ENCODE assay signal across 14 mouse cellular contexts in genomic region chr6:52635395-52635794, GRCm38 (mm10). TPM values are rescaled to one million over a fixed set of nuclear protein-coding genes. Genes with fewer than 3 reads are reported as not detected.
A peak's percentile ranks its signal among the peaks of the same experiment; 100 is the strongest.
DNase-seq lines count a peak whose midpoint lies in the region.
"Had no signal": no experiment of that assay in that cellular context is flagged by ENCODE, and none has a peak within 500 bp of the region (broad histone marks: within the 10 kb centered on the region; RNA-seq: fewer than 3 reads in every experiment).

No protein-coding gene starts in this region.

- peak; percentile 84 for DNase-seq in fat pad, adult 2 months (ENCODE audit: extremely low read depth, low read depth, low spot score)
- DNase-seq in gonadal fat pad, adult 2 months (ENCODE audit: low read depth), result peak; percentile 78
- no peak for DNase-seq in right cerebral cortex, adult 2 months (ENCODE audit: low spot score in 2 of 2)
- DNase-seq in spleen, postnatal 36 days (ENCODE audit: low spot score in 2 of 2), result no peak
- DNase-seq: adrenal gland, adult 2 months; adrenal gland, adult 8-10 months; adrenal gland, postnatal 10 days; adrenal gland, postnatal 14 days; adrenal gland, postnatal 25 days; adrenal gland, postnatal 36 days; B cell, adult 2 months; cerebellum, adult 11 months; cerebellum, adult 11-12 months; cerebellum, adult 18-20 months had no signal

RNA-seq across cellular contexts. Expression of gene Hibadh, which starts 4.8 kb away (rescaled TPM):
- polyA plus RNA-seq in gonadal fat pad, adult 2 months (2012; rRNA removed), result 84.1 and 87.0 TPM in 2 replicates

Comparison
In these comparisons a context has a peak if more than half of its experiments do, and no peak if none do; other contexts are left out.
1. DNase-seq: peak in fat pad, adult 2 months (single experiment) and gonadal fat pad, adult 2 months (single experiment); none in right cerebral cortex, adult 2 months (0 of 2) and spleen, postnatal 36 days (0 of 2).